Mouse (Mus musculus): Measurements from ENCODE around the gene Gm49380. TPM values are rescaled to one million over a fixed set of nuclear protein-coding genes. Genes with fewer than 3 reads are reported as not detected.
A peak's percentile ranks its signal among the peaks of the same experiment; 100 is the strongest.

Gm49380 gene
- polyA plus RNA-seq, 1 experiment from 2014 or later: not detected

GRCm38 (mm10) chr9:44107110-44107509 is 6.2 kb downstream of the Gm49380 start, which contains the start of gene C1qtnf5:
TSS of gene C1qtnf5 (plus strand) at chr9:44107245.
- DNase-seq (ENCODE audit: low spot score) (no peak), ATAC-seq (replicated peaks; ENCODE audit: low FRiP score) (no peak)
- H3K4me1 ChIP-seq (replicated peaks; ENCODE audit: control insufficient read depth, insufficient read depth, low read length): peaks cover 38% of the 10 kb centered on the region
- no peak within 1 kb of the TSS for H3K27ac ChIP-seq (ENCODE audit: low read depth, low read length)
- no peak within 1 kb of the TSS for H3K9ac ChIP-seq (ENCODE audit: low read depth, low read length)
- H3K9me3 ChIP-seq (ENCODE audit: control insufficient read depth, low read length): no peaks in the 10 kb centered on the region
- H3K4me3 ChIP-seq (ENCODE audit: low read depth, low read length): no peak within 1 kb of the TSS
- 0 out of 2 replicates have a peak within 1 kb of the TSS, but pooled peaks have one; percentile 9 for H3K4me2 ChIP-seq
- WGBS: 72% methylated on average over 8 of the region's 8 CpGs
- peaks cover 11% of the 10 kb centered on the region for H3K36me3 ChIP-seq (ENCODE audit: control insufficient read depth, insufficient read depth, low read length)
- H3K27me3 ChIP-seq (replicated peaks; ENCODE audit: control insufficient read depth, insufficient read depth, low read length): no peaks in the 10 kb centered on the region

- DNase-seq (ENCODE audit: low spot score): no peak
- peaks cover 11% of the 10 kb centered on the region for H3K36me3 ChIP-seq (ENCODE audit: control insufficient read depth, insufficient read depth, low read length)
- H3K4me2 ChIP-seq: no peak overlapping the region
- H3K9me3 ChIP-seq (ENCODE audit: control insufficient read depth, low read length): no peaks in the 10 kb centered on the region
- H3K27me3 ChIP-seq (replicated peaks; ENCODE audit: control insufficient read depth, insufficient read depth, low read length): no peaks in the 10 kb centered on the region
- no peak overlapping the region for H3K9ac ChIP-seq (ENCODE audit: low read depth, low read length)
- no peak overlapping the region for H3K4me3 ChIP-seq (ENCODE audit: low read depth, low read length)
- 80% methylated on average over 4 of the region's 4 CpGs for WGBS
- H3K27ac ChIP-seq (ENCODE audit: low read depth, low read length): no peak overlapping the region
- no peak for ATAC-seq (replicated peaks; ENCODE audit: low FRiP score)
- H3K4me1 ChIP-seq (replicated peaks; ENCODE audit: control insufficient read depth, insufficient read depth, low read length): peaks cover 38% of the 10 kb centered on the region
These were observed 6.7 kb downstream of the Gm49380 start for GRCm38 (mm10) chr9:44106596-44106995.

GRCm38 (mm10) chr9:44106182-44106581 is 7.1 kb downstream of the Gm49380 start:
- peaks cover 38% of the 10 kb centered on the region for H3K4me1 ChIP-seq (replicated peaks; ENCODE audit: control insufficient read depth, insufficient read depth, low read length)
- DNase-seq (ENCODE audit: low spot score) (no peak), ATAC-seq (replicated peaks; ENCODE audit: low FRiP score) (no peak)
- no peak overlapping the region for H3K4me3 ChIP-seq (ENCODE audit: low read depth, low read length)
- peaks cover 11% of the 10 kb centered on the region for H3K36me3 ChIP-seq (ENCODE audit: control insufficient read depth, insufficient read depth, low read length)
- no peaks in the 10 kb centered on the region for H3K9me3 ChIP-seq (ENCODE audit: control insufficient read depth, low read length)
- no peak overlapping the region for H3K9ac ChIP-seq (ENCODE audit: low read depth, low read length)
- no peaks in the 10 kb centered on the region for H3K27me3 ChIP-seq (replicated peaks; ENCODE audit: control insufficient read depth, insufficient read depth, low read length)
- H3K27ac ChIP-seq (ENCODE audit: low read depth, low read length): no peak overlapping the region
- H3K4me2 ChIP-seq: no peak overlapping the region
- WGBS: 93% methylated on average over 7 of the region's 7 CpGs

GRCm38 (mm10) chr9:44105781-44106180 is 7.5 kb downstream of the Gm49380 start:
- no peak overlapping the region for H3K27ac ChIP-seq (ENCODE audit: low read depth, low read length)
- no peak overlapping the region for H3K4me2 ChIP-seq
- peaks cover 38% of the 10 kb centered on the region for H3K4me1 ChIP-seq (replicated peaks; ENCODE audit: control insufficient read depth, insufficient read depth, low read length)
- no peaks in the 10 kb centered on the region for H3K9me3 ChIP-seq (ENCODE audit: control insufficient read depth, low read length)
- ATAC-seq (replicated peaks; ENCODE audit: low FRiP score) (no peak), DNase-seq (ENCODE audit: low spot score) (no peak)
- peaks cover 11% of the 10 kb centered on the region for H3K36me3 ChIP-seq (ENCODE audit: control insufficient read depth, insufficient read depth, low read length)
- H3K9ac ChIP-seq (ENCODE audit: low read depth, low read length): no peak overlapping the region
- no peaks in the 10 kb centered on the region for H3K27me3 ChIP-seq (replicated peaks; ENCODE audit: control insufficient read depth, insufficient read depth, low read length)
- WGBS: 89% methylated on average over 10 of the region's 10 CpGs
- H3K4me3 ChIP-seq (ENCODE audit: low read depth, low read length): no peak overlapping the region

GRCm38 (mm10) chr9:44104881-44105280 is 8.4 kb downstream of the Gm49380 start:
- ATAC-seq (replicated peaks; ENCODE audit: low FRiP score): no peak
- 90% methylated on average over 7 of the region's 7 CpGs for WGBS
- Histone ChIP-seq H3K36me3 (ENCODE audit: control insufficient read depth, insufficient read depth, low read length) (peaks cover 11% of the 10 kb centered on the region), H3K4me3 (ENCODE audit: low read depth, low read length) (no peak overlapping the region), H3K9me3 (ENCODE audit: control insufficient read depth, low read length) (no peaks in the 10 kb centered on the region), H3K4me2 (no peak overlapping the region), H3K27me3 (replicated peaks; ENCODE audit: control insufficient read depth, insufficient read depth, low read length) (no peaks in the 10 kb centered on the region), H3K4me1 (replicated peaks; ENCODE audit: control insufficient read depth, insufficient read depth, low read length) (peaks cover 29% of the 10 kb centered on the region), H3K9ac (ENCODE audit: low read depth, low read length) (no peak overlapping the region), H3K27ac (ENCODE audit: low read depth, low read length) (no peak overlapping the region)
- DNase-seq (ENCODE audit: low spot score): no peak

- no peaks in the 10 kb centered on the region for H3K27me3 ChIP-seq (replicated peaks; ENCODE audit: control insufficient read depth, insufficient read depth, low read length)
- H3K9me3 ChIP-seq (ENCODE audit: control insufficient read depth, low read length): no peaks in the 10 kb centered on the region
- no peak for ATAC-seq (replicated peaks; ENCODE audit: low FRiP score)
- H3K4me2 ChIP-seq: no peak within 1 kb of the TSS
- DNase-seq (ENCODE audit: low spot score): no peak
- H3K4me1 ChIP-seq (replicated peaks; ENCODE audit: control insufficient read depth, insufficient read depth, low read length): no peaks in the 10 kb centered on the region
- no peak within 1 kb of the TSS for H3K27ac ChIP-seq (ENCODE audit: low read depth, low read length)
- H3K36me3 ChIP-seq (ENCODE audit: control insufficient read depth, insufficient read depth, low read length): no peaks in the 10 kb centered on the region
- WGBS: 76% methylated on average over 9 of the region's 9 CpGs
- no peak within 1 kb of the TSS for H3K9ac ChIP-seq (ENCODE audit: low read depth, low read length)
- H3K4me3 ChIP-seq (ENCODE audit: low read depth, low read length): no peak within 1 kb of the TSS
These were observed 11.8 kb downstream of the Gm49380 start, which contains the start of gene Mfrp for GRCm38 (mm10) chr9:44101490-44101889. TSS of gene Mfrp (plus strand) at chr9:44101729.

GRCm38 (mm10) chr9:44096536-44096935 is 16.8 kb downstream of the Gm49380 start:
- ATAC-seq (replicated peaks; ENCODE audit: low FRiP score) (no peak), DNase-seq (ENCODE audit: low spot score) (no peak)
- Histone ChIP-seq H3K36me3 (ENCODE audit: control insufficient read depth, insufficient read depth, low read length) (no peaks in the 10 kb centered on the region), H3K9me3 (ENCODE audit: control insufficient read depth, low read length) (no peaks in the 10 kb centered on the region), H3K27me3 (replicated peaks; ENCODE audit: control insufficient read depth, insufficient read depth, low read length) (no peaks in the 10 kb centered on the region), H3K27ac (ENCODE audit: low read depth, low read length) (no peak overlapping the region), H3K9ac (ENCODE audit: low read depth, low read length) (no peak overlapping the region), H3K4me3 (ENCODE audit: low read depth, low read length) (no peak overlapping the region), H3K4me1 (replicated peaks; ENCODE audit: control insufficient read depth, insufficient read depth, low read length) (no peaks in the 10 kb centered on the region; the same call in 1 of the 2 replicates), H3K4me2 (no peak overlapping the region)
- WGBS: 57% methylated on average over 9 of the region's 9 CpGs

GRCm38 (mm10) chr9:44095781-44096180 is 17.5 kb downstream of the Gm49380 start:
- no peak overlapping the region for H3K4me2 ChIP-seq
- no peaks in the 10 kb centered on the region for H3K9me3 ChIP-seq (ENCODE audit: control insufficient read depth, low read length)
- ATAC-seq (replicated peaks; ENCODE audit: low FRiP score): no peak
- H3K27ac ChIP-seq (ENCODE audit: low read depth, low read length): no peak overlapping the region
- H3K27me3 ChIP-seq (replicated peaks; ENCODE audit: control insufficient read depth, insufficient read depth, low read length): no peaks in the 10 kb centered on the region
- H3K4me1 ChIP-seq (replicated peaks; ENCODE audit: control insufficient read depth, insufficient read depth, low read length): no peaks in the 10 kb centered on the region; the same call in 1 of the 2 replicates
- no peak overlapping the region for H3K9ac ChIP-seq (ENCODE audit: low read depth, low read length)
- WGBS: 88% methylated on average over 9 of the region's 9 CpGs
- H3K36me3 ChIP-seq (ENCODE audit: control insufficient read depth, insufficient read depth, low read length): no peaks in the 10 kb centered on the region
- no peak for DNase-seq (ENCODE audit: low spot score)
- no peak overlapping the region for H3K4me3 ChIP-seq (ENCODE audit: low read depth, low read length)

GRCm38 (mm10) chr9:44094737-44095136 is 18.6 kb downstream of the Gm49380 start:
- DNase-seq (ENCODE audit: low spot score) (no peak), ATAC-seq (replicated peaks; ENCODE audit: low FRiP score) (no peak)
- Histone ChIP-seq H3K9ac (ENCODE audit: low read depth, low read length) (no peak overlapping the region), H3K27me3 (replicated peaks; ENCODE audit: control insufficient read depth, insufficient read depth, low read length) (no peaks in the 10 kb centered on the region), H3K4me2 (no peak overlapping the region), H3K4me3 (ENCODE audit: low read depth, low read length) (no peak overlapping the region), H3K9me3 (ENCODE audit: control insufficient read depth, low read length) (no peaks in the 10 kb centered on the region), H3K36me3 (ENCODE audit: control insufficient read depth, insufficient read depth, low read length) (no peaks in the 10 kb centered on the region; the same call in 1 of the 2 replicates), H3K4me1 (replicated peaks; ENCODE audit: control insufficient read depth, insufficient read depth, low read length) (no peaks in the 10 kb centered on the region; the same call in 1 of the 2 replicates), H3K27ac (ENCODE audit: low read depth, low read length) (no peak overlapping the region)
- 56% methylated on average over 3 of the region's 3 CpGs for WGBS
